Mouse (Mus musculus) kidney, embryonic 14.5 days (tissue): ENCODE data around the gene Tex50. TPM values are rescaled to one million over a fixed set of nuclear protein-coding genes. Genes with fewer than 3 reads are reported as not detected.
A peak's percentile ranks its signal among the peaks of the same experiment; 100 is the strongest.

ENCODE experiments used
- ATAC-seq: fragments of 200-750 bp; cut with Nextera tagmentation; 2 replicates; pipeline ENCODE4 v1.8.0; 2017; ENCODE audit warnings: moderate number of reproducible peaks, mild to moderate bottlenecking, moderate TSS enrichment, moderate library complexity; ENCODE audit not compliant: low FRiP score, low TSS enrichment
- H3K27ac ChIP-seq: fragments of 300-500 bp; sonication (generic); 2 replicates; pipeline ENCODE4 v1.5.1; 2014; ENCODE audit warnings: low read depth, mild to moderate bottlenecking, low read length, moderate library complexity, mixed read lengths
- H3K27me3 ChIP-seq: fragments of 300-500 bp; sonication (generic); 2 replicates; pipeline ENCODE4 v1.6.1; 2014; ENCODE audit warnings: mild to moderate bottlenecking, low read length; ENCODE audit not compliant: control insufficient read depth, insufficient read depth
- H3K36me3 ChIP-seq: fragments of 300-500 bp; sonication (generic); 2 replicates; pipeline ENCODE4 v1.6.1; 2014; ENCODE audit warnings: low read length, mixed read lengths; ENCODE audit not compliant: control insufficient read depth, insufficient read depth
- H3K4me1 ChIP-seq: fragments of 300-500 bp; sonication (generic); 2 replicates; pipeline ENCODE4 v1.6.1; 2014; ENCODE audit warnings: low read length, mixed read lengths; ENCODE audit not compliant: control insufficient read depth, insufficient read depth
- H3K4me2 ChIP-seq: fragments of 300-500 bp; sonication (generic); replicated peaks from 2 replicates; pipeline ENCODE4 v1.6.1; 2014; ENCODE audit warnings: low read depth, mild to moderate bottlenecking, low read length
- H3K4me3 ChIP-seq: fragments of 300-500 bp; sonication (generic); 2 replicates; pipeline ENCODE4 v1.5.1; 2014; ENCODE audit warnings: mild to moderate bottlenecking, low read length
- H3K9ac ChIP-seq: fragments of 300-500 bp; sonication (generic); 2 replicates; pipeline ENCODE4 v1.6.1; 2014; ENCODE audit warnings: low read depth, mild to moderate bottlenecking, low read length, moderate library complexity
- H3K9me3 ChIP-seq: fragments of 300-500 bp; sonication (generic); 2 replicates; pipeline ENCODE4 v1.6.1; 2016; ENCODE audit warnings: low read length; ENCODE audit not compliant: control insufficient read depth
- WGBS: fragments of 180-500 bp; shearing (Covaris S2); extraction: QIAGEN DNeasy Blood & Tissue Kit; methylation state at CpG from one replicate; pipeline ENCODE4 v1.1.7; 2014; 5-methylcytosine and 5-hydroxymethylcytosine counted together
- polyA plus RNA-seq: library from polyadenylated mRNA; unstranded; fragments of >200 nt; fragmentation: Nextera tagmentation; extraction: Ambion mirVana; gene quantifications from 2 replicates; pipeline ENCODE4 v1.2.1, GENCODE M21; 2014

The Tex50 gene
- polyA plus RNA-seq, 1 experiment from 2014 or later: 0.45 TPM

DNA sequence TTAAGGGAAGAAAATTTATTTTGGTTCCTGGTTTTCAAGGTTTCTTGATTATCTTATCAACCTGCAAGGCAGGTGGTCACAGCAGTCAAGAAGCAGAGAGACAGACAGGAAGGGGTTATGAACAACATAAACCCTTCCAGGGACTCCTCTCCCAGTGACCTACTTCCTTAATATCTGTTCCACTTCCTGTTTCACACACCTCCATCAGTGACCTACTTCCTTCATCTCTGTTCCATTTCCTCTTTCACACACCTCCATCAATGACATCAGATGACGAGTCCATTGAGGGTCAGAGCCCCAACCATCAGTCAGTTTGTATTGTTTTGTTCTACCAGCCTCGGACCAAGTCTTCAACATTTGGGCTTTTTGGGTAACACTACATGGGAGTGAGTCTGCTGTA is 19.6 kb downstream of the Tex50 start:
- no peak overlapping the region for H3K9ac ChIP-seq
- ATAC-seq: no peak
- no peaks in the 10 kb centered on the region for H3K27me3 ChIP-seq
- no peaks in the 10 kb centered on the region for H3K36me3 ChIP-seq
- H3K4me3 ChIP-seq: no peak overlapping the region
- H3K9me3 ChIP-seq: no peaks in the 10 kb centered on the region
- H3K4me1 ChIP-seq: no peaks in the 10 kb centered on the region
- WGBS: 84% methylated on average over 2 of the region's 2 CpGs
- no peak overlapping the region for H3K4me2 ChIP-seq
- H3K27ac ChIP-seq: no peak overlapping the region

DNA sequence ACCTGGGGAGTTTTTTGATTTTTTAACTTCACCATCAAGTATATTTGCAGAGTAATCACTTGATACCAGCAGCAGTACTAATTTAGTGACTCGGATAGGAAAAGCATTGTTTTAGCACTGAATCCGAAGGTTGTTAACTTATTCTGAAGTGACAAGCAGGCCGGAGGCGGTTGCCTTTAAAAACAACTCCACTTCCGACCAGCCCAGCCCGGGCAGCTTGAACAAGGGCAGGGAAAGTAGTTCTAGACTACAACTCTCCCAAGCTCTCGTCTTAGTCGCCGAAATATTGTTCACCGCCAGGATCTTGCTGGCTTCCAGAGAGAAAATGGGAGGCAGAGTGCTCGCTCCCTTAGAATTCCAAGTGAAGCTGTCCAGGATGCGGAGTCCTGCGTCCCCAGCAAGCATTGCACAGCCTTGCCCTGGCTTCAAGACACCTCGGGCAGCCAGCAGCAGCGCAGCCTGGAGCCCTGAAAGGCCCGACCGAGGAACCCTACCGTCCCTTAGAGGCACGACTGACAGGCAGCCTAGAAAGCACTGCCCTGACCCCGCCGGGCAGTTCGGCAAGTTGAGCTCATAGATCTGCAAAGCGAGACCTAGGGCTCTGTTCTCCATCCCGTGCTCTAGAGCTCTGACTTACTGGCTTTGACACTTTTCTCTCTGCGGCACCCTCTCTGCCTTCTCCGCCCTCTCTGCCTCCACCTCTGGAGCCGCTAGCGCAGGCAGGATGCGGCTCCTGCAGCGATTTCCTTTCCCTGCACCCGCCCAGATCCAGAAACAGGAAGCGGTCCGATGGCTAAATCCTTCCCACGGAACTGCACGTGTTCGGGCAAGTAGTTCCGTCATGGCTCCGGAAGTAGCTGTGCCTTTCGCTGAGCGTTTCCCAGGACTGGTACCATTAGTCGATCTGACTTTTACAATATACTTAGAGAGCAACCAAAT is 28.1 kb downstream of the Tex50 start, which contains the start of gene Klhl20:
Gene Klhl20, minus strand, starts transcription at position 786 of the 939 bp plus-strand sequence.
- ATAC-seq: peak; percentile 97
- Histone ChIP-seq H3K36me3 (peaks cover 5% of the 10 kb centered on the region; the same call in 1 of the 2 replicates), H3K27me3 (0 out of 2 replicates have a peak, but pooled peaks cover 5% of the 10 kb centered on the region), H3K9ac (peak within 1 kb of the TSS; percentile 84), H3K4me2 (peak within 1 kb of the TSS; percentile 83), H3K27ac (peak within 1 kb of the TSS; percentile 79), H3K4me3 (peak within 1 kb of the TSS; percentile 95), H3K9me3 (no peaks in the 10 kb centered on the region), H3K4me1 (no peaks in the 10 kb centered on the region)
- WGBS: under 1% methylated on average over 41 of the region's 41 CpGs

DNA sequence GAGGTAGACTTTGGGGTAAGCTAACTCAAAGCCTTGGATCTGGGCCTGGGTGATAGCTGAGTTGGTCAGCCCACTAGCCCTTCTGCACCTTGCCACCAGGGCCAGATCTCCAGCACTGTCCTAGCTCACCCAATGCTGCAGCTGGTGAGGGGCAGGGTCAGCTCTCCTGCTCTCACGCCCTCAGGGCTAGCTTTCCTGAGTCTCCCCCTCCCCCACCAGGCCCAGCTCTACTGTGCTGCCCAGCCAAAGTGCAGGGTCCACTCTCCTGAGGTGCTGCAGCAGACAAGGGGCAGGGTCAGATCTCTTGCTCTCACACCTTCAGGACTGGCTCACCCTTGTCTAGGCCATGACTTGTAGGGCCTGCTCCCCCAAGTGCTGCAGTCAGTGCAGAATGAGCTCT is 32.7 kb downstream of the Tex50 start:
- no peaks in the 10 kb centered on the region for H3K9me3 ChIP-seq
- H3K9ac ChIP-seq: no peak overlapping the region
- ATAC-seq: no peak
- 80% methylated on average over 1 of the region's 1 CpGs for WGBS
- peaks cover 5% of the 10 kb centered on the region; the same call in 1 of the 2 replicates for H3K36me3 ChIP-seq
- H3K4me1 ChIP-seq: no peaks in the 10 kb centered on the region
- no peaks in the 10 kb centered on the region for H3K27me3 ChIP-seq
- no peak overlapping the region for H3K4me3 ChIP-seq
- no peak overlapping the region for H3K4me2 ChIP-seq
- H3K27ac ChIP-seq: no peak overlapping the region

DNA sequence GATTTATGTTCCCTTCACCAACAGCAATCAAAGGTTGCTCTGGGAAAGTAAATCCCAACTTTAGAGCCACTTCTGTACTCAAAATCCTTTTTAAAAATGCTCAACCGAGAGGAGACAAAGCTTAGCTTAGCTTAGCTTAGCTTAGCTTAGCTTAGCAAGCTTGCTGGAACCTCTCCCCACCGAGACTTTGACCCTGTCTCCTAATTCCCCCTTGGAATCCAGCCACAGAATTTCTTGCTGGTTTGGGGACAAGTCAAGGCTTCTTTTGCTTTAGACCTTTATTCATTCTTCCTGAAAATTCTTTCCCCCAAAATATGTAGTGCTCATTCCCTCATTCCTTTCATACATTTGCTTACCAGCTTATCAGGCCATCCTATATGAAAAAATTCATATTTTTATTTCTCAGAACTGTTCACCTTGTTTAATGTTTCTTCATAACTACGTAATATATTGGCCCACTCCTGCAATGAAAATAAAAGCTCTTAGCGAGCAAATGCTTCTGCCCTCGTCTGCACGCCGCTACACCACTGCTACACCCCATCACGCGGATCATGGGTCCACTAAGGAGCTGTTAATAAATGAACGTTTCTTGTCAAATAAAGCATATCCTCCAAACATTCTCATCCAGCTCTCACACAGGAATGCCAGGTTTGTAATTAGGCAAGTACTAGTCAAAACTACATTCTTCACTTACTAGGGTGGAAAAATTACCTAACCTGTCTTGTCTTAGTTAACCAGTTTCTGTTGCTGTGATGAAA is 36.3 kb downstream of the Tex50 start:
- H3K4me3 ChIP-seq: no peak overlapping the region
- no peaks in the 10 kb centered on the region for H3K9me3 ChIP-seq
- no peak overlapping the region for H3K9ac ChIP-seq
- no peak for ATAC-seq
- H3K27me3 ChIP-seq: no peaks in the 10 kb centered on the region
- WGBS: 87% methylated on average over 10 of the region's 10 CpGs
- H3K4me1 ChIP-seq: no peaks in the 10 kb centered on the region
- H3K4me2 ChIP-seq: no peak overlapping the region
- H3K27ac ChIP-seq: no peak overlapping the region
- peaks cover 2% of the 10 kb centered on the region; the same call in 1 of the 2 replicates for H3K36me3 ChIP-seq

GRCm38 (mm10) chr1:161114591-161114990 is 44.5 kb downstream of the Tex50 start:
- Histone ChIP-seq H3K9me3 (no peaks in the 10 kb centered on the region), H3K27ac (no peak overlapping the region), H3K9ac (no peak overlapping the region), H3K4me2 (no peak overlapping the region), H3K4me1 (0 out of 2 replicates have a peak, but pooled peaks cover 3% of the 10 kb centered on the region), H3K36me3 (peaks cover under 1% of the 10 kb centered on the region; the same call in 1 of the 2 replicates), H3K27me3 (no peaks in the 10 kb centered on the region), H3K4me3 (no peak overlapping the region)
- ATAC-seq: no peak

DNA sequence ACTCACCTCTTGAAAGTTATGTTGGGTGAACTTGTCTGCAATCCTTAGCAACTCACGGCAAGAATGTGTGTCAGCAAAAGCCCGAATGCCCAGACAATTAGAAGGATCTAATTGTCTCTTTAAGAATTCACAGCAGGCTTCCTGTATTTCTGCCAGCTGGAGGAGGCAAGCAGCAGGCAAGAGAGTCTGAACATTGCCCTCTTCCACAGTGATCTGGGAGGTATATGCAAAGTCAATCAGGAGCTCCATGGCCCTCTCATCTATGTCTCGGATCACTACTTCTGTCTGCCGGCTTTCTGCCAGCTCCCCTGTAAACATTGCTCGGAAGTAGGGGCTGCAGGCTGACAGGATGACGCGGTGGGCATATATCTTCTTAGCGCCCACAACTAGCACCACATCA is 49.9 kb downstream of the Tex50 start:
- 86% methylated on average over 8 of the region's 8 CpGs for WGBS
- H3K4me2 ChIP-seq: no peak overlapping the region
- no peaks in the 10 kb centered on the region for H3K27me3 ChIP-seq
- no peak overlapping the region for H3K9ac ChIP-seq
- H3K36me3 ChIP-seq: peaks cover 20% of the 10 kb centered on the region
- no peak overlapping the region for H3K27ac ChIP-seq
- no peaks in the 10 kb centered on the region for H3K9me3 ChIP-seq
- ATAC-seq: no peak
- no peak overlapping the region for H3K4me3 ChIP-seq
- no peaks in the 10 kb centered on the region for H3K4me1 ChIP-seq

Other genes with a start within 250 kb of the Tex50 start
- gene Serpinc1, start 180.7 kb downstream of the Tex50 start, polyA plus RNA-seq: 1.9 and 2.2 TPM in 2 replicates
- 11.0 and 13.3 TPM in 2 replicates for gene Zbtb37, start 124.5 kb downstream of the Tex50 start, polyA plus RNA-seq
- gene Dars2, start 88.7 kb downstream of the Tex50 start, polyA plus RNA-seq: 26.6 and 45.4 TPM in 2 replicates
- 32.7 and 36.2 TPM in 2 replicates for gene Cenpl, start 88.6 kb downstream of the Tex50 start, polyA plus RNA-seq
- gene Klhl20, start 27.8 kb downstream of the Tex50 start, polyA plus RNA-seq: 10.6 and 17.2 TPM in 2 replicates
- 5.1 and 5.9 TPM in 2 replicates for gene Ankrd45, start 16.6 kb downstream of the Tex50 start, polyA plus RNA-seq
- gene Prdx6, start 91.9 kb upstream of the Tex50 start, polyA plus RNA-seq: 526 and 601 TPM in 2 replicates
- gene Tnfsf4, start 236.1 kb upstream of the Tex50 start, polyA plus RNA-seq: 0.26 TPM in 1 of 2 replicates, not detected in the other